Mouse (Mus musculus): ENCODE measurements around the gene Zgrf1.

DNA sequence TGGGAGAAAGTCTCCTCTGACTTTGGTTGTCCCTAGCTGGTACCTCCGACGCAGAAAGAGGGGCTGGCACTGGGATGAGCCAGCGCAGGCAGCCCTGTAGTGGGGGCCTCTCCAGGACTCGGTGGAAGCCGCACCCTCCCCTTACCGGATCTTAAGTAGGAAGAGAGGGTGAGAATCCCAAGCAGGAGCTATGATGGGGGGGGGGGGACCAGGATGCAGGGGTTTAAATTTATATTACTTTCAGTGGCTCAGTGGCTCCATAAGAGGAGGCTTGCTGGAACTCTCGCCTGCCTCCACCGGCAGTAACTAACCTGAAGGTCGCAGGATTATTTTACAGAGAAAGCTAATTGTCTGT lies 74.6 kb downstream of the Zgrf1 start:
- TF ChIP-seq CTCF (IDR thresholded peaks at IDR 0.05; ENCODE audit: low read depth, low read length) (no peak), POLR2AphosphoS5 (IDR thresholded peaks at IDR 0.05; ENCODE audit: insufficient replicate concordance, low read depth, low read length) (no peak), TAL1 (conservative IDR thresholded peaks at IDR 0.05; ENCODE audit: low read depth, low read length) (no peak), GATA1 (IDR thresholded peaks at IDR 0.05; ENCODE audit: borderline replicate concordance, low read length) (no peak)

Data from G1E (cell line).